Mouse (Mus musculus) heart, embryonic 14.5 days (tissue): ENCODE measurements around the gene Khdc1b. TPM values are rescaled to one million over a fixed set of nuclear protein-coding genes. Genes with fewer than 3 reads are reported as not detected.

ENCODE experiments used
- ATAC-seq: fragments of 200-750 bp; cut with Nextera tagmentation; 2 replicates; pipeline ENCODE4 v1.8.0; 2017; ENCODE audit warnings: low read depth, moderate TSS enrichment; ENCODE audit not compliant: insufficient number of reproducible peaks, insufficient read depth, low FRiP score
- H3K27ac ChIP-seq, 2 experiments: fragments of 200-500 bp in 1 of 2; fragments of 300-500 bp in 1 of 2; sonication (generic) in 1 of 2; replicated peaks in 1 of 2; 2 replicates each; pipeline ENCODE4 v1.5.1; 2012 to 2014; ENCODE audit warnings: low read depth in 2 of 2, low read length in 2 of 2, control low read depth in 1 of 2, mild to moderate bottlenecking in 1 of 2, mixed read lengths in 1 of 2; ENCODE audit not compliant: control insufficient read depth in 1 of 2, insufficient read depth in 1 of 2
- H3K27me3 ChIP-seq: fragments of 300-500 bp; sonication (generic); 2 replicates; pipeline ENCODE4 v1.6.1; 2014; ENCODE audit warnings: mild to moderate bottlenecking, low read length, control low read depth; ENCODE audit not compliant: control insufficient read depth, insufficient read depth
- H3K36me3 ChIP-seq: fragments of 300-500 bp; sonication (generic); 2 replicates; pipeline ENCODE4 v1.6.1; 2014; ENCODE audit warnings: mild to moderate bottlenecking, control low read depth, low read length, mixed read lengths; ENCODE audit not compliant: control insufficient read depth, insufficient read depth
- H3K4me1 ChIP-seq, 2 experiments: fragments of 200-500 bp in 1 of 2; fragments of 300-500 bp in 1 of 2; sonication (generic) in 1 of 2; 2 replicates each; pipeline ENCODE4 v1.6.1; 2012 to 2014; ENCODE audit warnings: low read length in 2 of 2, control low read depth in 1 of 2, mixed read lengths in 1 of 2; ENCODE audit not compliant: control insufficient read depth in 2 of 2, insufficient read depth in 2 of 2
- H3K4me2 ChIP-seq: fragments of 300-500 bp; sonication (generic); 2 replicates; pipeline ENCODE4 v1.6.1; 2014; ENCODE audit warnings: mild to moderate bottlenecking, low read length
- H3K4me3 ChIP-seq, 2 experiments: fragments of 200-500 bp in 1 of 2; fragments of 300-500 bp in 1 of 2; sonication (generic) in 1 of 2; 2 replicates each; pipeline ENCODE4 v1.5.1; 2012 to 2014; ENCODE audit warnings: low read length in 2 of 2, mild to moderate bottlenecking in 2 of 2, control low read depth in 1 of 2, low read depth in 1 of 2, moderate library complexity in 1 of 2; ENCODE audit not compliant: control insufficient read depth in 1 of 2, insufficient read depth in 1 of 2
- H3K9ac ChIP-seq: fragments of 300-500 bp; sonication (generic); 2 replicates; pipeline ENCODE4 v1.6.1; 2014; ENCODE audit warnings: mild to moderate bottlenecking, low read length
- H3K9me3 ChIP-seq: fragments of 300-500 bp; sonication (generic); 2 replicates; pipeline ENCODE4 v1.6.1; 2016; ENCODE audit warnings: low read length, control low read depth; ENCODE audit not compliant: control insufficient read depth
- WGBS: fragments of 180-500 bp; shearing (Covaris S2); extraction: QIAGEN DNeasy Blood & Tissue Kit; methylation state at CpG from one replicate; pipeline ENCODE4 v1.1.7; 2014; 5-methylcytosine and 5-hydroxymethylcytosine counted together
- polyA plus RNA-seq: library from polyadenylated mRNA; unstranded; fragments of >200 nt; fragmentation: Nextera tagmentation; extraction: Ambion mirVana; gene quantifications from 2 replicates; pipeline ENCODE4 v1.2.1, GENCODE M21; 2014

The Khdc1b gene
- polyA plus RNA-seq, 1 experiment from 2014 or later, result not detected

DNA sequence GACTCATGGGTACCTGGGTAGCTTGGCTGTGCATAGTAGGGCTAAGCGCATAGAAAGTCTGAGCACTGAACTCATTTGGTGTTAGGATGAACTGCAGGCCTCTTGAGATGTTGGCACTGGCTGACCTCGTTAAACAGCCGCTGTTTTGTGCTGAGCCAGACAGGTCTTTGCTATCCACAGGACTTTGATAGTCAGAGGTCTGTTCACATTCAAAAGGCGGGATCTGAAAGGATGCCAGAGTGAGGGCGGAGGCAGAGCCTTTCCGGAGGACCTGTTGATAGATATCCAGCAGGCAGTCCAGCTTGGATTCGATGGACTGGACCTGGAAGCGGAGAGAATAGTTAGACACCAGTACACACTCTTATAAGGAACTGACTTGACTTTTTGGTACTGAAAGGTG, 19.4 kb downstream of the Khdc1b start:
- H3K36me3 ChIP-seq, result peaks cover 12% of the 10 kb centered on the region; the same call in 1 of the 2 replicates
- H3K4me3 ChIP-seq, result no peak overlapping the region
- peaks cover 0 to 2% of the 10 kb centered on the region in 2 experiments; a peak in 2 of 4 replicates for H3K4me1 ChIP-seq
- 0 out of 4 replicates have a peak overlapping the region, but pooled peaks of 1 of the 2 experiments have one; percentile 33 for H3K27ac ChIP-seq
- peak; percentile 61 for ATAC-seq
- WGBS, result 21% methylated on average over 8 of the region's 8 CpGs
- no peaks in the 10 kb centered on the region for H3K9me3 ChIP-seq
- H3K27me3 ChIP-seq, result no peaks in the 10 kb centered on the region
- H3K4me2 ChIP-seq, result no peak overlapping the region
- no peak overlapping the region for H3K9ac ChIP-seq

DNA sequence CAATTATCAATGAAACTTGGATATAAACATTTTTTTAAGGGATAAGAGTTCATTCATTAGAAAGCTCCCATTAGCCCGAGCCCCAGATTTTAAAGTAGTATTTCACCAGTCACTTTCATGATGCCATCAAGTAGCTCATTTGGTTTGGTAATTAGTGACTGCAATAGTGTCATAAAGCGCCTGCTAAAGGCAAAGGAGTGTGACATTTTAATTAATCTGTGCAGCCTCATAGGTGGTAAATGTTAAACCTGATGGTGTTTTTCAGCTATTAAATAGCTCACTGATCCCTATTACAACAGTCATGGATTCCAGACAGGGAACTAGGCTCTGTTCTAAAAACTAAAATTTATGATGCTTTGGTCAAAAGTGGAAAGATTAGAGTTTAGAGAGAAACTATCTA, 23.9 kb downstream of the Khdc1b start:
- H3K4me1 ChIP-seq, result peaks cover 0 to 2% of the 10 kb centered on the region in 2 experiments; a peak in 2 of 4 replicates
- WGBS, result 89% methylated on average over 2 of the region's 2 CpGs
- H3K4me3 ChIP-seq, result no peak overlapping the region
- no peak for ATAC-seq
- H3K9me3 ChIP-seq, result no peaks in the 10 kb centered on the region
- no peak overlapping the region for H3K27ac ChIP-seq
- no peak overlapping the region for H3K9ac ChIP-seq
- H3K36me3 ChIP-seq, result peaks cover 4% of the 10 kb centered on the region; the same call in 1 of the 2 replicates
- no peak overlapping the region for H3K4me2 ChIP-seq
- H3K27me3 ChIP-seq, result no peaks in the 10 kb centered on the region

DNA sequence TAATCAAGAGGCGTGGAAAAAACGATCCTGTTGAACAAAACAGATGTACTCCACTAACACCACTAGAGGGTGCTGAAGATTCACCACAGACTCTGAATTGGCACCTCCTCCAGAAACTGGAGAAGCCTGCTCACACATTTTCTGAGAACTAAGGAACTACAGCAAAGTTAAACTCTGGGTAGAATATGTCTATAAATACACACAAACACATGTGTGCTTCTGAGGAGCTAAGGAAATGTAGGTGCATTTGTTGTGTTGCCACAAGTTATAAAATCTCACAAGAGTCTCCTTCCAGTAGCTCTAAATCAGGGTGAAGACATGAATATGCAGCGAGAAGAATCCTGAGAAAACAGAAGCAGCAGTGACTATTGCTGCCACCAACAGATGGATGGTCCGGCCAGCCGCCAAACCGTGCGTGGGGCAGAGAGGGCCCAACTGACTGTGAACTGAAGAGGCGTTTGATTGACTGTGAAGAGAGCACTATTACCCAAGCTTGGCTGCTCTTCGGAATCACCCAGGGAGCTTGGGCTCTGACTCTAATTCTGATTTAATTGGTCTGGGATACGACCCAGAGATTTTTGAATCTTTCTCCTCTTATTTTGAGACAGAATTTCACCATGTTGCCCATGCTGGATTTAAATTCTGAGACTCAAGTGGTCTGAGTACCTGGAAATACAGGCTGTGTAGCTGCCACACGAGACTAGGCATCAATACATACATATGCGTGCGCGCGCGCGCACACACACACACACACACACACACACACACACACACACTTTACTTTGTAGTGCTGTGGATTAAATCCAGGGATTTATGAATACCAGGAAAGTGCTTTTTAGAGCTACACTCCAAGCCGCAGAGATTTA, 28.2 kb downstream of the Khdc1b start:
- Histone ChIP-seq H3K27me3 (no peaks in the 10 kb centered on the region), H3K36me3 (no peaks in the 10 kb centered on the region), H3K4me3 (no peak overlapping the region), H3K4me2 (no peak overlapping the region), H3K9ac (no peak overlapping the region), H3K27ac (no peak overlapping the region), H3K9me3 (no peaks in the 10 kb centered on the region), H3K4me1 (peaks cover 2 to 7% of the 10 kb centered on the region in 2 experiments; a peak in 2 of 4 replicates)
- ATAC-seq, result no peak
- 61% methylated on average over 18 of the region's 18 CpGs for WGBS

DNA sequence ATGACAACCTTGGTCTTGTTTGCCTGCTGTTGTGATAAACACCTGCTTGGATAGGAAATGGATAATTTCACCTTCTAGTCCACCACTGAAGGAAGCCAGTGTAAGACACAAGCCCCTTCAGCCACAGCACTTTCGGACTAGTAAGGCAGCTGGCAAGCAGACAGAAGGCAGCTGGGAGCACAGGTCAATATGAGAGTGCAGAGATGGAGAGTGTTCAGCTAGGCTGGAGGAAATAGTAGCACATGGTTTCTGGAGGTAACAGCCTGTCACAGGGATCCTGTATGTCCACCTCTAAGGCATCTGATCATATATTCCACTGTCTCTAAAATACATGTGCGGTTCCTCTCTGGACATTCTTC, 28.8 kb downstream of the Khdc1b start:
- no peak for ATAC-seq
- Histone ChIP-seq H3K9ac (no peak overlapping the region), H3K4me3 (no peak overlapping the region), H3K27ac (no peak overlapping the region), H3K4me2 (no peak overlapping the region), H3K36me3 (no peaks in the 10 kb centered on the region), H3K9me3 (no peaks in the 10 kb centered on the region), H3K4me1 (peaks cover 2 to 7% of the 10 kb centered on the region in 2 experiments; a peak in 2 of 4 replicates), H3K27me3 (no peaks in the 10 kb centered on the region)
- 92% methylated on average over 2 of the region's 2 CpGs for WGBS

DNA sequence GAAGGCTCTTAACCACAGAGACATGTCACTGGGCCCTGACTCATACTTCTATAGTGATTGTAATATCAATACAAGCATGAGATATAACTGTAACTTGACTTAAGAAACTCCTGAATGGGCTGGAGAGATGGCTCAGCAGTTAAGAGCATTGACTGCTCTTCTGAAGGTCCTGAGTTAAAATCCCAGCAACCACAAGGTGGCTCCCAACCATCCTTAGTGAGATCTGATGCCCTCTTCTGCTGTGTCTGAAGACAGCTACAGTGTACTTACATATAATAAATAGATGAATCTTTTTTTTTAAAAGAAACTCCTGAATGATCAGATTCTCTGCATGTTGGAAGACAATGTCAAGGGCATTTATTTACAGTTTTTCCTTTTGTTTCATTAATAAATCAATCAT, 36.0 kb downstream of the Khdc1b start:
- Histone ChIP-seq H3K9me3 (no peaks in the 10 kb centered on the region), H3K36me3 (no peaks in the 10 kb centered on the region), H3K4me3 (no peak overlapping the region), H3K27ac (no peak overlapping the region), H3K27me3 (no peaks in the 10 kb centered on the region), H3K4me1 (peaks cover 2 to 7% of the 10 kb centered on the region in 2 experiments; a peak in 2 of 4 replicates), H3K9ac (no peak overlapping the region), H3K4me2 (no peak overlapping the region)
- ATAC-seq, result no peak

DNA sequence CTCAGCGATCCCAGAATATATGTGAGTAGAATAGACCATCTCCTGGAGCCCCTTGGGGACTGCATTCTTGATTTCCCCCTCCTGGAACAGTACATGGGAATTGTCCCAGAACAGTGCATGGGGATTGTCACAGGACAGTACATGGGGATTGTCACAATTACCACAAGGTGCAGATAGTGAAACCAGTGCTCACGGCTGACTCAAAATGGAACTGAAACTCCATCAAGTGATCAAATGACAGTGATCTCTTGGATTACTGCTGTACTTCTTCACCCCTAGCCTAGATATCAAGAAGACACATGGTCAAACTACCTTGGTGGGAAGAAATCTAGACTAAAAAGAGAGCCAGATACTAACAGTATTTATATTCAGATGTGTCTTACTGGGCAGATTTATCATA, 42.3 kb downstream of the Khdc1b start:
- Histone ChIP-seq H3K9ac (no peak overlapping the region), H3K4me2 (no peak overlapping the region), H3K9me3 (no peaks in the 10 kb centered on the region), H3K36me3 (no peaks in the 10 kb centered on the region), H3K4me1 (no peaks in the 10 kb centered on the region), H3K4me3 (no peak overlapping the region), H3K27ac (no peak overlapping the region), H3K27me3 (no peaks in the 10 kb centered on the region)
- WGBS, result 67% methylated on average over 2 of the region's 2 CpGs
- no peak for ATAC-seq

DNA sequence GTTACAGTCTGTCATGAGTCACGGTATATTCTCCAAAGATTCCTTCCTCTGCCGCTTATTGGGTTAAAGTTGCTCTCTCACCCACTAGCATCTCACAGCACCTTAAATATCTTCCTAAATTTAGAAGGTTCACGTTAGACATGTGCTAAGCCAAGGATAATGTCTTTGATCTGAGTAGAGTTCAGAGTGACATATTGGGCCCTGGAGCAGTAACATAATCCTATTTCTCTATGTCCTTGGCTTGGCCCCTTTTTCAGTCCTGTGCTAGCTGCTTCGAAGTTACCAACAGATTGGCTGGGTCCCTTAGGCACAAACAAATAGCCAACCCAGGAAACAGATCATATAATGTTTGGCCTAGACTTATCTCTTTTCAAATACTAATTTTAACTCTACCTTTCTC, 44.7 kb downstream of the Khdc1b start:
- Histone ChIP-seq H3K36me3 (no peaks in the 10 kb centered on the region), H3K4me3 (no peak overlapping the region), H3K27ac (no peak overlapping the region), H3K4me2 (no peak overlapping the region), H3K9me3 (no peaks in the 10 kb centered on the region), H3K4me1 (no peaks in the 10 kb centered on the region), H3K9ac (no peak overlapping the region), H3K27me3 (no peaks in the 10 kb centered on the region)
- 74% methylated on average over 4 of the region's 4 CpGs for WGBS
- no peak for ATAC-seq
